ENCODE assay signal across 11 mouse cellular contexts in the genomic region with DNA sequence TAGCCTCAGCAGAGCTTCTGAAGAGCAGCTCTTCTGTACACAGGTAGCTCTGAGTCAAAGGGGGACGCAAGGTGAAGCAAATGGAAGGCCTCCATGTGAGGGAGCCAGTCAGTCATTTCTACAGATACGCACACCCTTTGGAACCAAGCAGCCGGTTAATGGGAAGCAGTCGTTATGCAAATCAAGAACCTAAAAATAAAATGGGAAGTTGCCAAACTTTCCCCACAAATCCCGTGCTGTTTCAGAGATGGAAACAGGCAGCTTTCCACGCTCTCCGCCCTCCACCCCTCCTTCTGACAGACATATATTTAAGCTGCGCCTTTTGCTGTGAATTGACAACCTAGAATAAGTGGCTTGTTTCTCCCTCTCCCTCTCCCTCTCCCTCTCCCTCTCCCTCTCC.
DNase-seq lines count a peak whose midpoint lies in the region; ATAC-seq and TF ChIP-seq lines count a peak whose summit lies in the region.
"Had no signal": no experiment of that assay in that cellular context is flagged by ENCODE, and none has a peak within 500 bp of the region (broad histone marks: within the 10 kb centered on the region; RNA-seq: fewer than 3 reads in every experiment).

No protein-coding gene starts in this region.

- TF ChIP-seq CTCF in gastrocnemius, adult 2 months (IDR thresholded peaks at IDR 0.05): no peak
- TF ChIP-seq CTCF in lung, postnatal 0 days (IDR thresholded peaks at IDR 0.05): no peak
- no peak for TF ChIP-seq CTCF in thymus, adult 2 months (IDR thresholded peaks at IDR 0.05; ENCODE audit: borderline replicate concordance, control insufficient read depth, extremely low read depth, insufficient read depth, low read length, poor library complexity)

- DNase-seq in gastrocnemius, adult 2 months: no peak
- DNase-seq in gastrocnemius, adult 18-20 months (ENCODE audit: low spot score): no peak
- peak; percentile 72 for DNase-seq in lung, postnatal 0 days (ENCODE audit: low spot score)
- DNase-seq in lung, postnatal 14 days: no peak
- no peak for DNase-seq in heart, embryonic 10.5 days (ENCODE audit: low spot score)
- DNase-seq in right cerebral cortex, postnatal 14 days: peak; percentile 49
- DNase-seq in thymus, adult 2 months: no peak
- no peak for DNase-seq in embryo, embryonic 11 days
- DNase-seq: cerebellum, adult 11 months; spleen, adult 18-20 months had no signal

- TF ChIP-seq EP300 in lung, postnatal 0 days (IDR thresholded peaks at IDR 0.05): no peak

- H3K27ac ChIP-seq in gastrocnemius, adult 2 months: peak overlapping the region; percentile 53
- H3K27ac ChIP-seq in lung, postnatal 0 days (ENCODE audit: low read length): no peak overlapping the region
- H3K27ac ChIP-seq in heart, embryonic 10.5 days: peak overlapping the region; percentile 65
- H3K27ac ChIP-seq in thymus, adult 2 months (ENCODE audit: control insufficient read depth, insufficient read depth, low read length): no peak overlapping the region
- H3K27ac ChIP-seq: liver, embryonic 12.5 days had no signal

- H3K9ac ChIP-seq in lung, postnatal 0 days (replicated peaks; ENCODE audit: low read depth): no peak overlapping the region
- H3K9ac ChIP-seq: liver, embryonic 12.5 days had no signal

- H3K27me3 ChIP-seq in lung, postnatal 0 days (replicated peaks; ENCODE audit: insufficient read depth, low read length): no peaks in the 10 kb centered on the region
- no peaks in the 10 kb centered on the region for H3K27me3 ChIP-seq in heart, embryonic 10.5 days (ENCODE audit: insufficient read depth, poor library complexity, severe bottlenecking)
- H3K27me3 ChIP-seq in thymus, adult 2 months (ENCODE audit: control insufficient read depth, insufficient read depth, low read length): no peaks in the 10 kb centered on the region
- H3K27me3 ChIP-seq: liver, embryonic 12.5 days had no signal

- peaks cover 40% of the 10 kb centered on the region for H3K36me3 ChIP-seq in lung, postnatal 0 days (ENCODE audit: insufficient read depth, low read length)
- H3K36me3 ChIP-seq in heart, embryonic 10.5 days: peaks cover 78% of the 10 kb centered on the region
- no peaks in the 10 kb centered on the region for H3K36me3 ChIP-seq in thymus, adult 2 months (ENCODE audit: control insufficient read depth, insufficient read depth, low read length)

- peaks cover 3% of the 10 kb centered on the region for H3K4me1 ChIP-seq in lung, postnatal 0 days (ENCODE audit: insufficient read depth, low read depth, low read length)
- peaks cover 73% of the 10 kb centered on the region for H3K4me1 ChIP-seq in heart, embryonic 10.5 days
- H3K4me1 ChIP-seq in thymus, adult 2 months (replicated peaks; ENCODE audit: control insufficient read depth, insufficient read depth, low read length): no peaks in the 10 kb centered on the region

- 43% methylated on average over 8 of the region's 8 CpGs for WGBS in lung, postnatal 0 days
- WGBS in heart, embryonic 10.5 days: 69% methylated on average over 8 of the region's 8 CpGs
- WGBS in thymus, adult 2 months: 88% methylated on average over 8 of the region's 8 CpGs

- intact Hi-C loops in gastrocnemius, adult 2 months (cut with DNase I): loop anchor here (5.0 kb wide), 1 partner anchor 149 kb away; a partner anchor contains a TSS

- no peak overlapping the region for H3K4me2 ChIP-seq in lung, postnatal 0 days (replicated peaks; ENCODE audit: low read depth, low read length)
- H3K4me2 ChIP-seq: liver, embryonic 12.5 days had no signal

- no peak for TF ChIP-seq POLR2A in thymus, adult 2 months (IDR thresholded peaks at IDR 0.05; ENCODE audit: control insufficient read depth, extremely low read depth, insufficient read depth, low read length, poor library complexity)

- peak; percentile 13 for ATAC-seq in lung, postnatal 0 days
- ATAC-seq: liver, embryonic 12.5 days had no signal

- H3K9me3 ChIP-seq in lung, postnatal 0 days (ENCODE audit: low read length): no peaks in the 10 kb centered on the region
- H3K9me3 ChIP-seq in heart, embryonic 10.5 days: no peaks in the 10 kb centered on the region
- H3K9me3 ChIP-seq: liver, embryonic 12.5 days had no signal

- no peak overlapping the region for H3K4me3 ChIP-seq in gastrocnemius, adult 2 months
- H3K4me3 ChIP-seq in lung, postnatal 0 days (ENCODE audit: low read depth, low read length): no peak overlapping the region
- H3K4me3 ChIP-seq in heart, embryonic 10.5 days: no peak overlapping the region
- H3K4me3 ChIP-seq in thymus, adult 2 months (ENCODE audit: control insufficient read depth, insufficient read depth, low read length): no peak overlapping the region
- H3K4me3 ChIP-seq: liver, embryonic 12.5 days had no signal

Comparison
In these comparisons a context has a peak if more than half of its experiments do, and no peak if none do; other contexts are left out.
1. DNase-seq: peak in lung, postnatal 0 days (single experiment) and right cerebral cortex, postnatal 14 days (single experiment); none in gastrocnemius, adult 2 months (single experiment), gastrocnemius, adult 18-20 months (single experiment), lung, postnatal 14 days (single experiment), heart, embryonic 10.5 days (single experiment), thymus, adult 2 months (single experiment) and embryo, embryonic 11 days (single experiment).
2. H3K27ac ChIP-seq: peak in gastrocnemius, adult 2 months (single experiment) and heart, embryonic 10.5 days (single experiment); none in lung, postnatal 0 days (single experiment) and thymus, adult 2 months (single experiment).